Mouse (Mus musculus): ENCODE data around the gene Stk17b.
A peak's percentile ranks its signal among the peaks of the same experiment; 100 is the strongest.

Gene Stk17b

DNA sequence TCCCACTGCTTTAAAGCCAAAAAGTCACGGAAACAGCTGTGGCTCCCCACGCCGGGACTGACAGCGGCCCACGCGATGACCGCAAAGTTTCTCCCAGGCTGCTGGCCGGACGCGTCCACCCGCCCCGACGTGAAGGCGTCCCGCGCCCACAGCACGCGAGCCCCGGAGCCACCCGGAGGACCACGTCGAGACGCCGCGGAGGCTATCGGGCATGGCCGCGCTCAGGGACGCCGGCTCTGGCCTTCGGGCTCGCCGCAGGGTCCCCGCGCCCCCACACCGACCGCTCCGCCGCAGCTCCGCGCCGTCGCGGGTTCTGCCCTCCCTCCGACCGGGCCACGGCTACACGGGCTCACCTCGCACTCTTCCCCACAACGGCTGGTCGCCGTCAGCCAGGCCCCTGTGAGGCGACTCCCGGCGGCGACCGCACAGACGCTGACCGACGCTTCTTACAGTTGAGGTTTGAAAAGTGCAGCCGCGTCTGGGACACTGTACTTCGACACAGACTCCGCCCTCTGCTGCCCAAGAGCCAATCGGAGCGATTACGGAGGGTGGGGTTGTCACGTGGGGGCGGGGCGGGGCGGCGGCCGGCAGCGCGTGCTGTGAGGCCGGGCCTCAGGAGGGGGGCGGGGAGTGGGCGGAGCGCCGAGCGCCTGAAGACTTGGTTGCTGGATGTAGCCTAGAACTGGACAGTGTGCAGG is at the start of gene Stk17b:
Gene Stk17b, minus strand, starts transcription at position 504 of the 698 bp plus-strand sequence.
- peak; percentile 38 for DNase-seq

DNA sequence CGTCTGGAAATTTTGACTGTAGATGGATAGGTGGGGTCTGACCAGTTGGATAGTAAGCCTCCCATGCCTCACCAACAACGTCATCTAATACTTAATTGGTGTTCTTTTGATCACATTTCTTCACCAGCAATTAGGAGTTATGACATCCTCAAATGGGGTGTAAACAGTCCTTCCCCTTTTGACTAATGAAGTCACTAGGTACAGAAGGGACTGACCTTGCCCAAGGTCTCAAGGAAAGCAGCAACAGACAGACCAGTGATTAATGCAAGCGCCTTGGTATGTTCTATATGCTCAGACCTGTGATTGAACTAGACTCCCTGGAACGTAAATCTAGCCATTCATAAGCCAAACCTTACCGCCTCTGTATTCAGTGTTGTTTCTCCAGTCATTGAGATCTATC is 45.3 kb upstream of the Stk17b start:
- DNase-seq: no peak

DNA sequence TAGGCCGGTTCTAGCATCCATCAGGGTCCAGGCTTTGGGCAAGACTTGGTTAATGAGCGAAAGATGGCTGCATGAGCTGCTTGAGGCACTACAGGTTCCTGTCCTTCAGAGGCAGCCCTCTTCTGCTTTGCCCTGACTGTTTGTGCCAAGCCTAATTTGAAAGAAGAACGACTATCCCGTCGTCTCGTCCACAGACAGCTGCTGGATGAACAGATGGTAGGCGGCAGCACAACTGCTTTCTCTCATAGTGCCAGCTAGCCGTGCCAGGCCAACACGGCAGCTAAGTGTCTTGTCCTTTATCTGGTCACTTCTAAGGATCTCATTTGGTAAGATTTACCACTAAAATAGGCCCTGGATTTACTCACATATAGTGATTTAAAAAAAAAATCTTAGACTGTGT is 44.1 kb upstream of the Stk17b start:
- DNase-seq: no peak

DNA sequence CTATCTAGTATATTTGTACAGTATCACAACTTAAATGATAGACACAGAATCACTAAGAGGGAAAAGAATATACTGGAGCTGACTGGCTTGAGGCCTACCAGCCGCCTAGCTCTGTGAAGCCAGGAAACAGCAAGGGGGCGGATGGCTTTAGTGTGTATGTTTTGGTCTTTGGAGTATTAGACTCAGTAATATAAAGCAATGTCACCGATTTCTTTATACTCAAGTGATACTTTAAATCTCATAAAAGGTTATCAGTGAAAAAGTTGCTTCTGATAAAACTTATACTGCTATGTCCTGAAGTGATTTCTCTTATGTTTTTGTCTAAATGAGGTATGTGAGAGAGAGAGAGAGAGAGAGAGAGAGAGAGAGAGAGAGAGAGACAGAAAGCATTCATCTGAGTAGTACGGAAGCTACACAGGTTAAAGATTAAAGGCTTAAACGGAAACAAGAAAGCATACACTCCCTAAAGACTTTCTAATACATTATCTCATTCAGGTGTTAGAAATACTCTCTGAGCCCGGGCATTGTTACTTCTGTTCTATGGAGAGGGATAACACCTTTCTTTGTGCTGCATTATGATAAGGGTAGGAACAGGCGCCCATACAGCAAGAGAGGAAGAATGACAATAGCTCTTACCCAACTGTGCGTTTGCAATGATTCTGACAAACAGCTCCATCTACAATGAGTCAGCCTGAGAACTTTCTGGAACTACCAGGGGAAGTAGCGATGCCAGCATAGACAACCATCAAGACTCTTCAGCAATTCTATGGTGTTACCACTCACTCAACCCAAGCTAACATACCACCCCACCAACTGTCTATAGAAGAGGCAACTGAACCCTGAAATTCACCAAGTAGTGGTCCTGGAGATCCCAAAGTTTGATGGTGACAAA is 39.7 kb upstream of the Stk17b start:
- no peak for DNase-seq

DNA sequence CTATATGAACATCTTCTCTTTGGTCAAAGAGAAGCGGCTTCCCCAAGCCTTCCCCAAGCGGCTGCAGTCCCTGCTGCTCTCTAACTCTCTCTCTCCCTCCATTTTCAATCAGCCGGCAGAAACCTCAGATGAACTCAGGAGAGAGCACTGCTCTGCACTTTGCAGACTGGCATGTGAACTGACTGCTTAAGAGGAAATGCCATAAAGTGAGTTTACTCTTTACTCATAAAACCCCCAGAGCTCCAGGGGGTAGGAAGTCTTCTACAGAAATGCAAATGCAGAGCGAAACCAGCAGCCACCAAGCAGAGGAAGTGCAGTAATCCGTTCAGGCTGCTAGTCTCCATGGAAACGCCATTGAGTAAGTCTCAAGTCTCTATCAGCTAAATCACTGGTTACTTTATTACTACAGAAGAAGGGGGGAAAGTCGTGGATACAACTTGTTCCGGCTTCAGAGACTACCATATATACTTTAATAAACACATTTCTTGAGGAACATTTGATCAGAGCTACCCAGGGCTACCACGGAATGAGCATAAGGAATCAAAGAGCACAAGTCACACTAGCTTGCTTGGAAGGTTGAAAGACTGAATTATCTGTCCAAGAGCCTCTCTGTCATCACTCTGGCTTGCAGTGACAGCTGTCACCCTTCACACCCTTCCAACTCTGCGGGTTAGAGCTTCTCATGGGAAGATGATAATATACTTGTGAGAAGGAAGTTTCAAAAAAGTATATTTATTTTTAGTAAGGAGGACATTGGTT is 38.8 kb upstream of the Stk17b start:
- no peak for DNase-seq

DNA sequence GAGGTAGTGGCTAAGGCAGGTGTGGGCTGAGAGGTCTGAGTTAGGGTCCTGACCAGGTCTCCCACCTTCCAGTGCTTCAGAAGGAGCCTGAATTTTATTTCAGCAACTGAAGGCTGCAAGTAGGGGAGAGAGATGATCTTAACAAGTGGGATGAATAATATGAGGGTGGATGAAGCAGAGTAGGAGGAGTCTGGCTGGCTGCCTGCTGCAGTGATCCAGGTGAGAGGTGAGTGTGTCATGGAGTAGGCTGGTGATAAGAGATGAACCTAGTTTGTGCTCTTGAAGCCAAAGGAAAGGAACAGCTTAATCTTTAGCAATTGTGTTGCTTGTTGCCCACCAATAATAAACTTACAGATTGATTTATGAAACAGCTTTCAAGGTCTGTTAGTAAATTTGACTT is 37.0 kb upstream of the Stk17b start:
- no peak for DNase-seq

DNA sequence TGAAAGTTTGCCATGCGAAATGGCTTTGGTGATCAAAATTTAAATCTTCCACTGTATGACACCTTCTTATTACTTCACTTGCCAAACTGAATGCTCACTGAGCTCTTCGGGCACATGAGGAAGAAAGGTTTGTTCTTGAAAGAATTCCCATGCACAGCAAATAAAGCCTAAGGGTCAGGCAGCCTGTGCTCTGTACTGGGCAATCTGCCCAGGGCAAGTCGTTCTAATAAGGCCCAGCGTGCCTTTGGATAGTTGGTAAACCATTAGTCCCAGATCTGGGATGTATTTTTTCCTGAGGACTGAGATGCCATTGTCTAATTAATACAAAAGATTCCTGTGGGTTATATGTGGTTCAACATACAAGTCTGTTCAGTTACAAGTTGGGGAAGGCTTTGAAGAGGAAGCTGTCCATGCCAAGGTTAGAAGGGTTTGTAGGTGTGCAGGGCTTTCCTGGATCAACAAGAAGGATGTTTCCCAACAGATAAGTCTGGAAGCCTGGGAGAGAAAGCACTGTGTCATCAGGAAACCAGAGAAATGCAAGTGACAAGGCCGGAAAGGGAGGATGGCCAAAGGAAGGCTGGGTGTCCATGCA is 35.1 kb upstream of the Stk17b start:
- DNase-seq: no peak

DNA sequence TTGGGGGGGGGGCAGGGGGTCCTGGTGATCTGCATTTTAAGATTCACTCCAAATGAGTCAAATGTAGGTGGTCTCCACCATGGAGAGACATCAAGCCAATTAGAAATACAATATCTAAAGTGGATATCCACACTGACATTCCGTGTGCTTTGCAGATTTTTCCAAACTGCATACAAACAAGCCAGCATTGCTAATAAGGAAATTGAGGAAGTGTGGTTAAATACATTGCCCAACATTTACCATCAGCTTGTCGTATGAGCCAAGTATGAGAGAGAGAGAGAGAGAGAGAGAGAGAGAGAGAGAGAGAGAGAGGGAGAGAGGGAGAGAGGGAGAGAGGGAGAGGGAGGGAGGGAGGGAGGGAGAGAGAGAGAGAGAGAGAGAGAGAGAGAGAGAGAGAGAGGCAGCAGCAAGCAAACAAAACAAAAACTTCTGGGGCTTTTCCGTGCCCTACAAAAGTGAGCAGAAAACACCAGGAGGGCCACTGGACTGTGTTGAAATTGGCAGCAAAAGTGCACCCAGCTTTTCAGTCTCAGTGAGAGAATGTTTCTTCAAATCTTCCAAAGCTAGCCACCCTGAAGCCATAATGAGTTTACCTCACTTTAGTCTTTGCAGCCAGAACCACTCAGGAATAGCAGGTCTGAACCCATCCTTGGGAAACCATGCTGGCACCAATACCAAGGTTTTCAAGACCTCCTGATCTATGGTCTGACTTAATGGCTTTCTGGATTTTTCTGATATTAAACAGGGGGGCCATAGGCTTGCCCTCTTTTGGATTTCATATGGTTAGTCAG is 33.2 kb upstream of the Stk17b start:
- DNase-seq: no peak

DNA sequence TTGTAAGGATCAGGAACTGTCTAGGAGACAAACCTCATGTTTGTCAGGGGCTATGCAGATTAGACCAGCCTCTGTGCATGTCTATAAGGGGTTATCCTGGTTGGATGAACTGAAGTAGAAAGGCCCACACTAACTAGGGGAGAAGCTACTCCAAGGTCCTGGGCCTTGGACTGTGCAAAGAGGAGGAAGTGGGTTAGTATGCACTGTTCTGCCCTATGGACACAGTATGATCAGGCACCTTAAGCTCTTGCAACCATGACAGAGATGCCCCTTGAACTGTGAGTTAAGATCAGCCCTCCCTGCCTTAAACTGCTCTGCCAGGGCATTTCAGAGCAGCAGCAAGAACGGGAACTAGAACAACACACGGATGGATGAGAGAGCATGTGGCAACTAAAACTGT is 31.3 kb upstream of the Stk17b start:
- no peak for DNase-seq

DNA sequence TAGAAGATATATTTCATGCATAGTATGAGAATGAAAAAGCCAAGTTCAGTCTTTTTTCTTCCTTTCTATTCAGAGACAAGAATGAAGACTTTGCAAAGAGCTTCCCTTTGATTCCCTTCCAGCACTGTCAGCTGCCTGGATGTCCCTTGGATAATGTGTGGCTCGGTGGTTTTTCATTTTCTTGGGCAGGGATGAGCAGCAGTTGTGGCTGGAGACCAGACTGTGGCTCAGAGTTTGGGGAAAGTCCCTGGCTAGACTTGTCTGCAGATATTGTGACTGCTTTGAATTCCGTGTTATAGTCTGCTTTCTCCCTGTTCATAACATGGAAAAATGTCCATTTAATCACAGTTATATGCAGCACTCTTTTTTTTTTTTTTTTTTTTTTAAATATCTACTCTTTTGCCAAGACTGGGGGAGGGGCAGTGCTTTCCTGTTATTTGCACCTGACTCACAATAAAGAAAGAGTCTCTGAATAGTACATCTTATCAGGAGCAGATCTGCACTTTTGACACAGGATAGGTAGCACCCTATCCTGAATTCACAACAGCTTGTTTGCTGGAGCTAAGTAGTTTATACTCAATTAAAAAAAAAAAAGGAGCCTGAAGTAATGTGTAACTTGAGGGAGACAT is 29.2 kb upstream of the Stk17b start:
- DNase-seq: no peak

DNA sequence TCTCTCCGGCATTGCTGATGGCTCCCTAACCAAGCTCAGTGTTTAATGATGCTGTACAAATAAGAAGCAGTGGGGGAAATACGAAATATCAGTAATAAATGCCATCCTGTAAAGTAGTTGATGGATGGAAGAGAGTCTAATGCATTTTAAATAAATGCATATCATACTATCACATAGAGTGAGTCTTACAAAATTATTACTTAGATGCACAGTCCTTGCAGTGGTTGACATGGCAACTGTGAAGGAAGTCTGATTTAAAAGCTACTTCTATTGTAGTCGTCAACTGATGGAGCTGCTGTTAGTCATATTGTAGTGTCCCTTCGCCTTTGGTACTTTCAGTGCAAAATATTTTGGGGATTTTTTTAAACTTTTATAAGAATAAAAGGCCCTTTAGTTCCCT is 26.9 kb upstream of the Stk17b start:
- DNase-seq: no peak

DNA sequence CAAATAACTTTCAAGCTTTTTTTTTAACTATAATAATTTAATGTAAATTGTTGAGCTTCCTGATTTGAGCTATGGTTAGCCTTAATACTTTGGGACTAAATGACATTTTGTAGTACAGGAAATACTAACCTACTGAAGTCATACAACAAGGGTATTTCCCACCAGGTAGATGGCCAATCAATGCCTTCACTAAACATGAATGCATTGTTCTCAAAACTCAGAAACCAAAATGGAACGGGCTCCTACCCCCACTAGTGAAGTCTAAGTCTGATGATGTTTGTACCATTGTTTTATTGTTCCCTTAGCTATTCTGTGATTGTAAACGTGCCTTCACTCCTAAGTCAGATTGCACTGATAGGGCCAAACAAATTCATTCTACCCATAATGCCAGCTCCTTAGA is 23.2 kb upstream of the Stk17b start:
- DNase-seq: no peak

DNA sequence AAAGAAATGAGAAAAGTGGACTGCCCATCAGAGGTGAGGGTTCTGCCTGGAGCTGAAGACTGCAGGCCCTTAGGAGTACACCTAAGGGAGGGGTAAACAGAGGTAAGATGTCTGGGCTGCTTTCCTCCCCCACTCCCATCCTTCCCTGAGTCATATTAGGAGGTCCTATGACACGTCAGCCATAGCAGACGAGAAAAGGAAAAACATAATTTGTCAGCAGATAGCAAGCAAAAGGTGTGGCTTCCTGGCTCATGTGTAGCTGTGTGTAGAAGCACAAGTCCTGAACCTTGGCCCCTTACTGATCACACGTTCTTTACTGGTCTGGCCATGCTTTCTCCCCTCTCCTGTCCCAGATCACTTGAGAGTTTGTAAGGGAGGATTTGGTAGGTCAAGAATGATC is 12.8 kb upstream of the Stk17b start:
- DNase-seq: no peak

DNA sequence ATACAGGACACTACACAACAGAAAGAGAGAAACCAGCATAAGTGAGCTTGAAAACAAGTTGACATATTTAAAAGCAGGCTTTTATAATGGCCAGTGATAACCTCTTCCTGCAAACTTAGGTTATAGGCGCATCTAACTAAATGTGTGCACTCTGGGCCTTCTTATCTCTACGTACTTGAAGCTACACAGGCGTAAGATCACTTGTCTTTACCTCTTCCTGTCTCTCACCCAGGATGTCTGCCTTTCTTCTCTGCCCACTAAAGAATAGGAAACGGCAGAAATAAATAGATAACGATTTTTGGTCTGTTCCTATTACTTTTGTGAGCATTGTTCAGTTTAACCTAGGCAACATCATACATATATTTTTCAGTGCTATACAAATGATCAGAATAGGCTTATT is 12.1 kb upstream of the Stk17b start:
- DNase-seq: no peak

DNA sequence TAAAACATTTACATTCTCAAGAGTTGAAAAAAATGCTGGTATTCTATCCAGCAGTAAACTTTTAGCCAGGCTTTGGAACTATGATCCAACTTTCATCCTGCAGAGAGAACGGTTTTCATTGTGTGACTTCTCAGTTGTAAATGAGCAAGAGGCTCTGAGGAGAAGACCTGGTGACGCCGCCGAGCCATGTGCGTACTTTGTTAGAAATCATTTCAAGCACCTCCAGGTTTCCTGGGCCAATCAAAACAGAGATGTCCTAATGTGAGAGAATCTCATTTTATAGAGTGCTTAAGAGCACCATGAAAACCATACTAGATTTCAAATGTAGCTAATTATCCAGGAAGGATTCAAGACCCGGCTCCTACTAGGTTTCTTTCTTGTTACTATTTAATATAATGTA is 11.2 kb upstream of the Stk17b start:
- DNase-seq: no peak

DNA sequence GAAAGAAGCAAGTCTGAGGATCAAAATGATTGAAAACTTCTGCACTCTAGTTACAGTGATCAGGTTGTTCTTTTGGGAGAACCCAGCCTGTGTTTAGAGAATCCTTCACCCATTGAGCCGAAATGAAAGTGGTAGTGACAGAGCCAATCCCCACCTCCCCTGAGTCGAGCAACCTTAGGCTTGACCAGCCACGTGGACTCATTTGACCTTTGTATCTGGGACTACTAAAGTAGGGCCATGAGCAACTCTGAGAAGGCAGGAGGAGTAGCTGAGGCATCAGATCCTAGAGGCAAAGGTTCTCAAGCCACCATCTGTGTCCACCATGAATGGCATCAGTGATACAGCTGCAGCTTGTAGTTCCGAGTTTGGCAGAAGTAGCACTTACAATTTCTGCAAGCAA is 10.6 kb upstream of the Stk17b start:
- no peak for DNase-seq

DNA sequence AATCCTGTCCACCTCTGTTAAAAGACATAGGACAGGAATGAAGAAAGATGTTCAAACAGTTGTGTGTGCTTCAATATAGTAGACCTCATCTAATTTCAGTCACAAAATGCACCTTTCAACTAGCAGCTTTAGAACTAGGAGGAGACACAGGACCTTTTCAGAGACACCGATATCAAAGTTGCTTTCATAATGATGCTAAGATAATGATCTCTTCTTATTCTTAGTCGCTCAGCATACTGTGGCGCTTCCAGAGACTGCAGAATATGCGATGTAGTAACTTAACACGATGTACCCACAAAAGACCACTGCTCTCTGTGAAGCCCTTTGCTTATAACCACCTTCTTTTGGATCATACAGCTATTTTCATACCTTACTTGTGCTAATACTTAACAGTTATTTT is 10.1 kb upstream of the Stk17b start:
- DNase-seq: no peak

DNA sequence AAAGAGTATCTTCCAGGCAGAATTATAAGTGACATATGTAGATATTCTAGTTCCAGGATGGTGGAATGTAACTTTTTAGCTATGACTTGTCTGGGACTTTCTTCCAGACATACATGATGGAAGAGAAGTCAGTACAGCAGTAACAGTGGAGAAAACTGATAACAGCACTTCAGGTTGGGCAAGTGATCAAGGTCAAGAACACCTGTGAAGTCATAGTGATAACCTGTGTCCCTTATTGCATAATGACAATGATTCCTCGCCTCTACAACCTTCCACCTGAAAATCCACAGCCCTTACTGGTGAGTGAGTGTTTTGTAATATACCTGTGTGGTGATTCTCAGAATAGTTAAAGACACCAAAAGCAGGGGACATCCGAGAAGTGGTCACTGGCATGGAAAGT is 9.3 kb upstream of the Stk17b start:
- no peak for DNase-seq

DNA sequence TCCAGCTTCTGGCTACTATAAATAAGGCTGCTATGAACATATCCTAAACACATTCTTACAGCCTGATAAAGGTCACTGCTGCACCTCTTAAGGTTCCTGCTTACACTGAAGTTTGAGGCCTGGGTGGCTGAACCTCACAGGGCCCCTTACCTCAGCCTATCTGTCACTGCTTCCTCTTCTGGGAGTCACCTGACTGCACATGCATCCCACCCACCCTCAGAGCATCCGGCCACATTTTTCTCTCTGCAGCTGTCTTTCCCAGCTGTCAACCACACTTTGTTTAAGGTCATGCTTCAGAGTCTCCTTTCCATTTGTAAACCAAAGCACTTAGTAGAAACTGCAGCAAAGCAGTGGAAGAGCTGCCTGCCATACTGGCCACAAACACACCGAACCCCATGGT is 6.3 kb upstream of the Stk17b start:
- DNase-seq: no peak

DNA sequence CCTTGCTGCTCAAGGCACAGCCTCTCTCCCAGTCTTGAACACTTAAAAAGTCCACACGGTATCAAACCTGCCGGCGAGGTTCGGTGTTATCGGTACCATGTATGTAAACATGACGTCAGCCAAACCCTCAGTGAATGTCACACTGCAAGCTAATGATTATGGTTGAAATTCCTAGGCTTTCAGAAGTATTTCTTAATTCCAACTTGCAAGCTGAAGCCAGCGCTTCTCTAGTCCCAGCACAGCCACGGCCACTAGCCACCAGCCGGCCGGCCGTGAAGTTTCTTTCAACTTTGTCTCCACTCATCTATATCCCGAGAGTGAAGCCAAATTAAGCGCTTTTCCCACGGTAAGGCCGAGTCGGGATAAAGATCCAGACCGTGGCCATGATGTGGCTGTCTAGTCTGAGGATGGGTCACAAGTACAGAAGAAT is 718 bp downstream of the Stk17b start:
- no peak for DNase-seq

DNA sequence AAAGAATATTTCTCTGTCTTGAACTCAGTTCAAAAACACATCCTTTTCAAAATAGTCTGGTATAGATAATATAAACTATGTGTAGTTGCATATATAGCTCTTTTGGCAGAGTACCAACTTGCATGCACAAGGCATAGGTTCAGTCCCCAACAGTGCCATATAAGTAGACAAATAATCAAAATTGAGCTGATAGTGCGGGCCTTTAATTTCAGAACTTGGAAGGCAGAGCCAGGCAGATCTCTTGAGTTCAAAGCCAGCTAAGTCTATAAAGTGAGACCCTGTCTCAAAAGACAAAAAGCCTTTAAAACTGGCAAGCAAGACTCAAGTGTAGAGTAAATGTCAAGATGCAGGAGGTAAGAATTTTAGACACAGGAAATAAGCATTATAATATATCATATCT is 2.1 kb downstream of the Stk17b start:
- DNase-seq: no peak

DNA sequence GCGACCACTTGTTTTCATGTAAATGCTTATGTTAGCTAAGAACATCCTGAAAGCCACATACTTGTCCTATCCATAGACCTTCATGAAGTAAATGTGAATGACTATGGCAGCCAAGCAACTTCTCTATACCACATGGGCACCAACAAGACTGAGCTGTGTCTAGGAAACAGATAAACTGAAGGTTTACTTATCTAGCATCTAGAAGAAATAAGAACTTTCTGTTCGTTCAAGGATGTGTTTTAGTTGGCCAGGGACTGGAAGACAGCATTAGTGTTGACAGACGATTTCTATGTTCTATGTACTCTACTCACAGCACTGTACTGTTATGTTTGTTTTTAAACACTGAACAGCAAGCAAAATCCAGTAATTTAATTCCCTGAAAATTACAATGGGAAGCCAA is 2.9 kb downstream of the Stk17b start:
- no peak for DNase-seq
